Mouse (Mus musculus) intestine, embryonic 16.5 days (tissue): ENCODE data around the gene Etfbkmt. TPM values are rescaled to one million over a fixed set of nuclear protein-coding genes. Genes with fewer than 3 reads are reported as not detected.

ENCODE experiments used
- ATAC-seq: fragments of 200-750 bp; cut with Nextera tagmentation; 2 replicates; pipeline ENCODE4 v1.8.0; 2017; ENCODE audit warnings: moderate TSS enrichment, moderate library complexity
- H3K27ac ChIP-seq: fragments of 300-500 bp; sonication (generic); 2 replicates; pipeline ENCODE4 v1.5.1; 2014; ENCODE audit warnings: mild to moderate bottlenecking, low read length
- H3K27me3 ChIP-seq: fragments of 300-500 bp; sonication (generic); replicated peaks from 2 replicates; pipeline ENCODE4 v1.6.1; 2014; ENCODE audit warnings: low read length, control low read depth, mixed read lengths; ENCODE audit not compliant: control insufficient read depth, insufficient read depth
- H3K36me3 ChIP-seq: fragments of 300-500 bp; sonication (generic); 2 replicates; pipeline ENCODE4 v1.6.1; 2014; ENCODE audit warnings: low read length, control low read depth; ENCODE audit not compliant: control insufficient read depth, insufficient read depth
- H3K4me1 ChIP-seq: fragments of 300-500 bp; sonication (generic); 2 replicates; pipeline ENCODE4 v1.6.1; 2014; ENCODE audit warnings: low read length, control low read depth, mixed read lengths; ENCODE audit not compliant: control insufficient read depth, insufficient read depth
- H3K4me2 ChIP-seq: fragments of 300-500 bp; sonication (generic); 2 replicates; pipeline ENCODE4 v1.6.1; 2014; ENCODE audit warnings: low read depth, low read length, control low read depth
- H3K4me3 ChIP-seq: fragments of 300-500 bp; sonication (generic); 2 replicates; pipeline ENCODE4 v1.5.1; 2014; ENCODE audit warnings: mild to moderate bottlenecking, low read length
- H3K9ac ChIP-seq: fragments of 300-500 bp; sonication (generic); 2 replicates; pipeline ENCODE4 v1.6.1; 2014; ENCODE audit warnings: low read depth, low read length
- H3K9me3 ChIP-seq: fragments of 300-500 bp; sonication (generic); 2 replicates; pipeline ENCODE4 v1.6.1; 2016; ENCODE audit warnings: low read length, control low read depth; ENCODE audit not compliant: control insufficient read depth
- WGBS: fragments of 180-500 bp; shearing (Covaris S2); extraction: QIAGEN DNeasy Blood & Tissue Kit; methylation state at CpG from one replicate; pipeline ENCODE4 v1.1.7; 2014; 5-methylcytosine and 5-hydroxymethylcytosine counted together
- polyA plus RNA-seq: library from polyadenylated mRNA; unstranded; fragments of >200 nt; fragmentation: Nextera tagmentation; extraction: Ambion mirVana; gene quantifications from 2 replicates; pipeline ENCODE4 v1.2.1, GENCODE M21; 2015

The Etfbkmt gene
- polyA plus RNA-seq, result 16.1 and 17.1 TPM in 2 replicates

DNA sequence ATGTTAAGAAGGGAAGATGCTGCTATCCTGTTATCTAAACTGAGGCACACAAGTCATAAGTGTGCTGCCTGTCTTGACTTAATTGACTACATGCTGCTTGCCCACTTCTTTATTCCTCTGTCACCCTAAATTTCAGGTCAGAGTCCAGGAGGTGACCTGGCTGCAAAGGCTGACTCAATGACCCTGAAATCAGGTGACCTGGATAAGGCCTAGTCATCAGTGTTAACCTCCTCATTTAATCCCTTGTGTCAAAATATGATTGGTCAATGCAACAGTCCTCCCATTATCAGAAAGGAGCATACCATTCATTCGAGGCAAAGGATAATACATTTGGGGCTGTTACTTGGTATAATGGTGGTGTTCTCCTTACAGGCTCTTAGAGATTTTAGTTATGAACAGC lies at the start of gene Etfbkmt:
Etfbkmt (plus strand) TSS at position 379 of the 400 bp plus-strand sequence.
- Histone ChIP-seq H3K27ac (no peak within 1 kb of the TSS), H3K4me2 (no peak within 1 kb of the TSS), H3K36me3 (peaks cover 4% of the 10 kb centered on the region; the same call in 1 of the 2 replicates), H3K4me1 (peaks cover 11% of the 10 kb centered on the region), H3K9ac (no peak within 1 kb of the TSS), H3K27me3 (no peaks in the 10 kb centered on the region), H3K4me3 (no peak within 1 kb of the TSS), H3K9me3 (no peaks in the 10 kb centered on the region)
- ATAC-seq, result no peak
- 74% methylated on average over 1 of the region's 1 CpGs for WGBS

DNA sequence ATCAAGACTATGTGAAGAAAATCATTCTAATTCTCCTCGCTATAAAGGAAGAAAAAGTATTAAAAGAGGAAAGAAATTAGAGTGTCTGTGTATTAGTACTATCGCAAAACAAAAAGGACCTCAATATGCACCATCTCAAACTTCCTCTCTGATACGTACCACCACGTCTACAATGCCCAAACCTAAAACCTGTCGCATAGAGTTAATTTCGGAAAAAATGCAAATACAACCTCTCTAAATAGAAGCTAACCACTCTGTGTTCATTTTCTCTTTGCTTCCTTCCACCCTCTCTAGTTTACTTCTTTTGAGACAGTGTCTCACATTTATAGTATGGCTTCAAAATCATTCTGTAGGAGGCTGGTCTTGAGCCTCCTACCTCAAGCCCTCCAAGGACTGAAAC lies 47.2 kb upstream of the Etfbkmt start:
- no peaks in the 10 kb centered on the region for H3K9me3 ChIP-seq
- H3K4me1 ChIP-seq, result peaks cover 4% of the 10 kb centered on the region
- 96% methylated on average over 6 of the region's 6 CpGs for WGBS
- H3K4me2 ChIP-seq, result no peak overlapping the region
- ATAC-seq, result no peak
- H3K36me3 ChIP-seq, result no peaks in the 10 kb centered on the region
- no peak overlapping the region for H3K27ac ChIP-seq
- no peaks in the 10 kb centered on the region for H3K27me3 ChIP-seq
- H3K9ac ChIP-seq, result no peak overlapping the region
- no peak overlapping the region for H3K4me3 ChIP-seq

DNA sequence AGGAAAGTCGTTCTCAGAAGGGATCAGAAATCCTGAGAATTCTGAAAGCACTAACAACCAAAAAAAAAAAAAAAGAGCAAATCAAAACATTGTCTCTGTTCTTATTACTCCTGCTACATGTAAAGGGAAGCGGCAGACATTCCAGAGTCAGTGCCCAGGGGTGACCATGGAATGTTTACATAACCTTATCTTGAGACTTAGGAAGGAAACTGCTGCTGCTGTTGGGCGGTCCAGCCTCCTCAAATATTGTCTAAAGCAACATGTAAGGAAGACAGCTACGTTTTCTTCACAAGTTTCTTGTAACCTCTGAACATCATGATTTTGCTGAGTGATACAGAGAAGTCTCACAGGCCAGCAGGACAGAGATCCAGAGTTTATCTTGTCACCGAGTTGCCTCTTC lies 46.2 kb upstream of the Etfbkmt start:
- 0 out of 2 replicates have a peak overlapping the region, but pooled peaks have one; percentile 4 for H3K4me2 ChIP-seq
- peaks cover 4% of the 10 kb centered on the region for H3K4me1 ChIP-seq
- WGBS, result 17% methylated on average over 5 of the region's 5 CpGs

DNA sequence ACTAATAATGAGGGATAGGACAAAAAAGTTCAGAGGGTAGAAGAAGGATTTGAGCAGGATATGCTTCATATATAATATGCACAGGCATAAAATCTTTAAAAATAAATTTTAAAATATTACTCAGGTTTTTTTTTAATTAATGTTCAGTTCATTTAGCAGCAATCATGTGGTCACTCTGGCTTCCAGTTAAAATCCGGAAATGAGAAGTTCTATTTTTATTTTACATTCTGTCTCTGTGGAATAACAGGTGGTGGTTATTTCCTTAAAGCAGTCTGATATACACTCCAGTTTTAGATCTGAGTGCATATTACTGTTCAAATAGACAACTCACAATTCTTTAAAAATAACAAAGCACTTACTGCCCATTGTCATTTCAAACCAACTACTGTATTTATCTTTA lies 45.1 kb upstream of the Etfbkmt start:
- Histone ChIP-seq H3K9me3 (no peaks in the 10 kb centered on the region), H3K4me3 (no peak overlapping the region), H3K4me2 (no peak overlapping the region), H3K27ac (no peak overlapping the region), H3K27me3 (no peaks in the 10 kb centered on the region), H3K36me3 (no peaks in the 10 kb centered on the region), H3K4me1 (peaks cover 4% of the 10 kb centered on the region), H3K9ac (no peak overlapping the region)
- WGBS, result 68% methylated on average over 1 of the region's 1 CpGs
- ATAC-seq, result no peak

More for the DNA sequence above, 46.2 kb upstream of the Etfbkmt start:
- no peak overlapping the region for H3K4me3 ChIP-seq
- no peaks in the 10 kb centered on the region for H3K27me3 ChIP-seq
- H3K27ac ChIP-seq, result 0 out of 2 replicates have a peak overlapping the region, but pooled peaks have one; percentile 37
- no peaks in the 10 kb centered on the region for H3K9me3 ChIP-seq
- no peaks in the 10 kb centered on the region for H3K36me3 ChIP-seq
- no peak overlapping the region for H3K9ac ChIP-seq
- ATAC-seq, result peak; percentile 69

DNA sequence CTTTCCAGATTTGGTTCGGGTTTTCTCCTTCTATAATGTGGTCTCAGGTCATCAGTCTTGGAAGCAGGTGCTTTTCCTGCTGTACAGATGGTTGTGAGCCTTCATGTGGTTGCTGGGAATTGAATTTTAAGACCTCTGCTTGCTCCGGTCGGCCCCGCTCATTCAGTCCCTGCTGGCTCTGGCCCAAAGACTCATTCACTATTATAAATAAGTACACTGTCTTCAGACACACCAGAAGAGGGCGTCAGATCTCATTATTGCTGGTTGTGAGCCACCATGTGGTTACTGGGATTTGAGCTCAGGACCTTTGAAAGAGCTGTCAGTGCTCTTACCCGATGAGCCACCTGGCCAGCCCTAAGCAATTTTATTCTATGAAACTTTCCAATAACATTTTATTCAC lies 44.3 kb upstream of the Etfbkmt start:
- Histone ChIP-seq H3K4me2 (no peak overlapping the region), H3K4me1 (peaks cover 4% of the 10 kb centered on the region), H3K27ac (no peak overlapping the region), H3K9me3 (no peaks in the 10 kb centered on the region), H3K9ac (no peak overlapping the region), H3K4me3 (no peak overlapping the region), H3K27me3 (no peaks in the 10 kb centered on the region), H3K36me3 (no peaks in the 10 kb centered on the region)
- 68% methylated on average over 6 of the region's 6 CpGs for WGBS
- ATAC-seq, result no peak

DNA sequence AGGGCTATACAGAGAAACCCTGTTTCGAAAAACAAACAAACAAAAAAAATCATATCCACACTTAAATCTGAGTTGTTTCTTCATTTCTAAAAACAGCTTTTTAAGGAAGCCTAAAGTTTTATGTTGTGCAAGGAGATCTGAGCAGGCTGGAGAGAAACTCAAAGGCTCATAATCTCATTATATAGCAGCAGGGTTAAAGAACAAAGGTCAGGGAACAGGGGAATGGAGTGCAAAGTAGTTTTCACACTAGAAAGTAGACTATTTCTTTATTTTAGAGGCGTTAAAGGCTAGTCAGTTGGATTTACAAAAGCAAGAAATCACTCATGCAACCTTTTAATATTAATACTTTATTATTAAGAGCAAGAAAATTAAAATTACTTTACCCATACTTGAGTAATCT lies 43.4 kb upstream of the Etfbkmt start:
- WGBS, result 81% methylated on average over 2 of the region's 2 CpGs
- H3K27ac ChIP-seq, result no peak overlapping the region
- no peak overlapping the region for H3K4me3 ChIP-seq
- no peaks in the 10 kb centered on the region for H3K36me3 ChIP-seq
- H3K4me2 ChIP-seq, result no peak overlapping the region
- peaks cover 4% of the 10 kb centered on the region for H3K4me1 ChIP-seq
- no peak overlapping the region for H3K9ac ChIP-seq
- peak; percentile 45; the same call in 1 of the 2 replicates for ATAC-seq
- no peaks in the 10 kb centered on the region for H3K9me3 ChIP-seq
- H3K27me3 ChIP-seq, result no peaks in the 10 kb centered on the region

DNA sequence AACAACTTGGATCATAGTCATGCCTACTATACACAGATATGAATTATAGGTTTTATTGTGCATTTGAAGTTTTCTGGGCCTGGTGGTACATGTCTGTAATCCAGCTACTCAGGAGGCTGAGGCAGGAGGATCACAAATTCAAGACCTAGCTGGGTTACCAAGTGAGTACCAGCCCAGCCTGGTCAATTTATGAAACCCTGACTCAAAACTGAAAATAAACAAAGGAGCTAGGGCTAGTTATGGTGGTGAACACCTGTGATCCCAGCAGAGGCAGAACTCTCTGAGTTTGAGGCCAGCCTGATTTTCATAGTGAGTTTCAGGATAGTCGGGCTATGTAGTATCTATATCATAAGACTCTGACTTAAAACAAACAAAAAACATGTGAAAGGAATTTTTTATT lies 42.4 kb upstream of the Etfbkmt start:
- no peak for ATAC-seq
- H3K27me3 ChIP-seq, result no peaks in the 10 kb centered on the region
- H3K9ac ChIP-seq, result no peak overlapping the region
- WGBS, result 96% methylated on average over 1 of the region's 1 CpGs
- H3K36me3 ChIP-seq, result no peaks in the 10 kb centered on the region
- H3K9me3 ChIP-seq, result no peaks in the 10 kb centered on the region
- H3K27ac ChIP-seq, result no peak overlapping the region; the same call in 1 of the 2 replicates
- no peak overlapping the region for H3K4me3 ChIP-seq
- H3K4me1 ChIP-seq, result peaks cover 7% of the 10 kb centered on the region
- H3K4me2 ChIP-seq, result no peak overlapping the region

DNA sequence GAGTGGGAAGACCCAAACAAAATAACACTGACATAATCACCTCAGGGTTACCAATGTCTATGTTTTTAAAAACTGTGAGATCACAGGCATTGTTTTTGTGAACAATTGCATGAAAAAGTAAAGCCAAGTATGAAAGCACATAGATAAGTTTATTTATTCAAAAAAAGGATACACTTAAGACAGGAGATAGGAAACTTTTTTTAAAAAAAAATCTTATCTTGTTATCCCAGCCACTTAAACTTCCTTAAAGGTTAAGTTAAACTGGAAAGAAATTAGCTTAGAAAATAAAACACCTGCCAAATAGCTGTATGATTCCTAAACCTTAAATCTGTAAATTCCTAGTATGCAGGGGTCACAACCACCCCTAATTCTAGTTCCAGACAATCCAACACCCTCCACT lies 40.7 kb upstream of the Etfbkmt start:
- Histone ChIP-seq H3K9ac (no peak overlapping the region), H3K27ac (no peak overlapping the region), H3K4me3 (no peak overlapping the region), H3K4me2 (no peak overlapping the region), H3K4me1 (peaks cover 3% of the 10 kb centered on the region; the same call in 1 of the 2 replicates), H3K36me3 (no peaks in the 10 kb centered on the region), H3K9me3 (no peaks in the 10 kb centered on the region), H3K27me3 (no peaks in the 10 kb centered on the region)
- ATAC-seq, result no peak

DNA sequence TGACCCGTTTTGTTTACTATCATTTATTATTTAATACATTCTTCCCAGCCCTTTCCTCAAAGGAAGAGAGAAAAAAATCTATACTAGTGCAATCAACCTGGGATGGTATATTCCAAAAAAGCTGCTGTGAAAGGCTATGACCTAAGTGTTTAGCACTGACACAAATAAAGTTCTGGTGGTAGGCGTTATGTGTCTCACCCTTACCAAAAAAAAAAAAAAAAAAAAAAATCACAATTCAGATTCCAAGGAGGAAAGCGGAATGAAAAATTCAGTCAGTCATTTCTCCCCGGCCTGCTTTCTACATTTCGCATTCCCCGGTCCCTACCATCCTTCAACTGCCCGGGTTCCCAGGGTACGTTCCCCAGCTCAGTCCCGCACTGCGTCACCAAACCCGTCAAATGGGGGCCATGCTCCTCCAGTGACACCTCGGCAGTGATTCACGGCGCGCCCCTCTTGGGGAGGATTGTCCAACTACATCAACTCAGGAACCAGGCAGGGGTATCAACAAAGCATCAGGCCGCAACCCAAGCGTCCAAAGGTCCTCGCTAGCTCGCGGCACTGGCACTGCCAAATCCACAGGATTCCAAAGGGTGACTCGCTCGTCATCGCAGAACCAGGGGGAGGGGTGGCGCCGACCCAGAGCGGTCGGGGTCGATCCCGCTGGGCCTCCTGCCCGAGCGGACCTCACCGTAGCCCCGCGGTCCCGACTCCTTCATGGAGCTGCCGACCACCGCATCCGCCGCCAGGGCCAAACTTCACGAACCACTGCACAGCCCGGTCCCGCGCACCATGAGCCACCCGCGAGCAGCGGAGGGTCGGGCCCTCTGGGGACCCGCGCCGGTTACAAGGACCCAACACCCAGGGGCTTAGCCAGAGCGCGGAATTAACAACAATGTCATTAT lies 39.2 kb upstream of the Etfbkmt start:
- Histone ChIP-seq H3K9ac (peak overlapping the region; percentile 96), H3K4me2 (peak overlapping the region; percentile 78), H3K36me3 (no peaks in the 10 kb centered on the region), H3K4me1 (0 out of 2 replicates have a peak, but pooled peaks cover 3% of the 10 kb centered on the region), H3K9me3 (no peaks in the 10 kb centered on the region), H3K4me3 (peak overlapping the region; percentile 93), H3K27me3 (no peaks in the 10 kb centered on the region), H3K27ac (peak overlapping the region; percentile 96)
- ATAC-seq, result peak; percentile 46
- WGBS, result 1% methylated on average over 52 of the region's 52 CpGs
